Mouse (Mus musculus): ENCODE data around the gene Elf1.
"Not testable (repeated sequence)": the region's sequence is repeated elsewhere in the genome, so short reads cannot be mapped to it uniquely, and the experiment has no call there.

The Elf1 gene

DNA sequence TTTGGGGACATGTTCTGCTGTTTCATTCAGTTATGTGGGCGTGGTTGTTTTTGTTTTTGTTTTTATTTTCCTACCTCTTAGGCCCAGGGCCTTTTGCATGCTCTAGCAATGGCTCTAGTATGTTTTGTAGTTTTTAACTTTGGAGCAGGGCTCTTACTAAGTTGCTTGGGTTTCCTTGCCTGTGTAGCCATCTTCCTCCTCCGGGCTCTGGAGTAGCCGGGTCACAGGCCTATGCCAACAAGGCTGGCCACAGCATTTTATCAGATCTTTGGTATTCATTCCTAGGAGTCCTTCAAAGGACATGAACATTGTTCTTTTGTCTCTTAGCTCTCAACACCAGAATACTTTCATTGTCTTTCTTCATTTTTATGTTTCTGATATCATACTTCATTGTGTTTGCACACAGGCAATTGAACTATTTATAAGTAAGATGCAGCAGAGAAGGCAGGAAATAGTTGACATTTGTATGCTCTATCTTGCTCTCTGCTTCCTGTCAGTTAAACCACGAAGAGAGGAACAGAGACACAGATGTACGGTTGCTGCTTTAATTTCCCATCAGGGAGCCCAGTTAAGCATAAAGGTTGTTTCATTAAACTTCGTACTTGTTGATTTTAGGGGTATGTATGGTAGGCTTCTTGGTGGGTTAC is 40.6 kb downstream of the Elf1 start:
- no peak for DNase-seq (ENCODE audit: low spot score)

DNA sequence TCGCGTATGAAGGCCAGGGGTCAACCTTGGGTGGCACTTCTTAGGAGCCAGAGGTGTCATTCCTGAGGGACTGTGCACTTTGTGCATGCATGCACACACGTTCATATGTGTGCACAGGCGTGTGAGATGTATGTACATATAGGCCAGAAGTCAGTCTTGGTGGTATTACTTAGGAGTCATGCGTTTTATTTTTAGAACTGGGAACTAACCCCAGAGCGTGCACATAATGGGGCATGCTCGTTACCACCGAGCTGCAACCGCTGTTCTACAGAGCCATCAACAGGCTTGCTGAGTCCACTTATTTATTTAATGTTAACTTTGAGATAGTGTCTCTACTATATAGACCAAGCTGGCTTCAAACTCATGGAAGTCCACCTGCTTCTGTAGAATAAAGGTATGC is 41.4 kb downstream of the Elf1 start:
- DNase-seq (ENCODE audit: low spot score): no peak

DNA sequence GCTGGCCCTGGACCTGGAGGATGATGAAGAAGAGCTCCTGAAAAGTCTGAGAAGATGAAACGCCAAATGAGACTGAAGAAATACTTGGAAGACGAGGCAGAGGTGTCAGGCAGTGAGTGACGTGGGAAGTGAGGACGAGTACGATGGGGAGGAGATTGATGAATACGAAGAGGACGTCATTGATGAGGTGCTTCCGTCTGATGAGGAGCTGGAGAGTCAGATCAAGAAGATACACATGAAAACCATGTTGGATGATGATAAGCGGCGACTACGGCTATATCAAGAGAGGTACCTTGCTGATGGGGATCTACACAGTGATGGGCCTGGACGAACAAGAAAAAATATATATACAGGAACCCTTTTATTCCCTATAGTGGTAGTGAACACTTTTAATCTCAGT is 45.1 kb downstream of the Elf1 start:
- not testable (repeated sequence) for DNase-seq (ENCODE audit: low spot score)

DNA sequence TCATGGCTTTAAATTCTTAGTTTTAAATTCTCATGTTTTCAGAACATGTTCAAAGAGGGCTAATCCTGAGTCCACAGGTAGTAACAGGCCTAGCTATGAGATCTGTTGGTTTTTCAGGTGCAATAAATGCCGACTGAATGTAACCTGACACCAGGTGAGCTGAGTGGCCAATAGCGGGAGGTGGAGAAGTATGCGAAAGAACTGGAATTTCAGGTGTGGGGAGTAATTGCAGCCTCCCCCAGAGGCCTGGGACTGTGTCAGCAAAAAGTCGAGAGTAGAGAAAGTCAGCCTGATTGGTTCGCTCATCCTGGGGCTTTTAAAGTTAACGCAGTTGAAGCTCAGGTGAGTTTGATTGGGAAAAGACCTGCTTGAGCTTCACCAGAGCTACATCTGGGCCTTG is 46.7 kb downstream of the Elf1 start:
- no peak for DNase-seq (ENCODE audit: low spot score)

DNA sequence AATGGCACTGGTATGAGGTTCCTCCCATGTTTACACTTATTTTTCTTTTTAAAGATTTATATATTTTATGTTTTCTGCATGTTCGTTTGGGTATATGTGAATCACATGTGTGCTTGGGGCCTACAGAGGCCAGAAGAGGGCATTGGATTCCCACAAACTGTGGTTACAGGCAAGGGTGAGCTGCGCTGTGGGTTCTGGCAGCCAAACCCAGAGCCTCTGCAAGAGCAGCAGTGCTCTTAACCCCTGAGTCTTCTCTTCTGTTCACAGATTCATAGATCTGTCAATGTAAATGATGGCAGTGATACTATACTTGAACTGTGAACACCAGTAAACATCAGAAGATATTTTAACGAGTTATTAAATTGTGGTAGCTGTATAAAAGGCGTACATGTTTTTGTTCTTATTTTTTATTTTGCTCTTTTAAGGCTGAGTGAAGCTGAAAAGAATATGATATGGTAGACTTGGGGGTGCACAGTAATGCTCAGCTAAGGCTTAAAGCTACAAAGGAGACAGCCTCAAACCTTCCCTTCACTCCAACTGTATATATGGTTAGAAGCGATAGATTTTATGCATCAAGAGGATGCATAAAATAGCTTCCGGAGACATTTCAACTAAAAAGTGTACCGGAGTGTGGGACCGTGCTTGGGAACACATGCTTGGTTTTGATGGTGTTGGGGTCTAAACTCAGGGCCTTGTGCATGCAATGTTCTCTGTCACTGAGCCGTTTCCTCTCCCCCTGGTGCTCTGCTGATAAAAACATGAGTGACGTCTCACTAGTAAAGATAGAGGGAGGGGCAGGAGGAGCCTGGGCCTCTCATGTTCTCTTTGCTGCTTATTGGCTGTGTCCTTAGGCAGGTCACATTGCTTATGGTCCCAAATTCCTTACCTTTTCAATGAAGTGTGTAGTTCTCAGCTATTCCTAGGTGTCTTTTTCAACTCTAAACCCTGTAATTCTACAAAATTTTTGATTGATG is 48.9 kb downstream of the Elf1 start:
- no peak for DNase-seq (ENCODE audit: low spot score)

DNA sequence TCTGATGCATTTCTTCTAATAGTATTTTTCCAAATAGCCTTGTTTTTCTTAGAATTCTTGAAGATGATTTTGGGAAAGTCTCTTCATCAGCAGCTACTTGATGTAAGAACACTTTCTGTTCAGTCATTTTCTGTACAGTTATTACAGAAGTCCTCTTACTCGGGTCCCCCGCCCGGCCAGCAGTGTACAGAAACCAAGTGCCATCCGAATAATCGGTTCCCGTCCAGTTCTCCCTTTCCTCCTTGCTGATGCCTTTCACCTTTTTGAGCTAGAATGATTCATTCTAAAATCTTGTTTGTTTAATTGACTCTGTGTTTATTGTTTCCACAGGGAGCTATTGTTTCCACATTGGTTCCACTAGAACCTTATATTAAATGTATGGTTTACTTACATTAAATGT is 49.8 kb downstream of the Elf1 start:
- DNase-seq (ENCODE audit: low spot score): no peak

DNA sequence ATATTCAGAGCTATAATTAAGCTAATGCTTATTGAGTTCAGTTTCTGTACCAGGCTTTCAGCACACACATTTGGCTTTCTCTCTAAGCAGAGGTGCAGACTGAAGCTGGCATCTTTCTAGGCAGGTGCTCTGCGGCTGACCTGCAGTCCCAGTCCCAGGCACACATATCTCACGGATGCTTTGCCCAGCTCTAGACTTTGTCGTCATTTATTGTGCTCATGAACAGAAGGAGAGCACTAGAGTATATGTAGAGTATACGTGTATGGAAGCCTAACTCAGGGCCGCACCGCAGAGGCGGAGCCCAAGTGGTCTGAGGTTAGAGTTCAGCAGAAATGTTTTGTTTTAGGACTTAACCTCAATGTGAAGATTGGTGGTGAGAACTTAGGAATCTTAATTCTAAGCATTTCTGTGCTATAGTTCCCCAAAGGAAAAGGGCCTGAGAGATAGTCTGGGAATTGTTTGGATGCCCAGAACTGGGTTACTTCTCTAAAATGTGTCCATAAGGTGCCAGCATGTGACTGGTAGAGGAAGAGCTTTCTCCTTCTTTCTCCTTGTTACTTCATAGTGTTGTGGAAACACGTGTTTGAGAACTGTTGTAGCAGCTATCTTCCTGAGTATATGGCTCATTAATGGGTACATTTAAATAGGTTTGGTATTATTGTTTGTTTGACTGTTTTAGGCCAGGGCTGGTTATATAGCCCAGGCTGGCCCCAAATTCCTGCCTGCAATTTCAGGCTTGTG is 51.2 kb downstream of the Elf1 start:
- DNase-seq (ENCODE audit: low spot score): no peak

DNA sequence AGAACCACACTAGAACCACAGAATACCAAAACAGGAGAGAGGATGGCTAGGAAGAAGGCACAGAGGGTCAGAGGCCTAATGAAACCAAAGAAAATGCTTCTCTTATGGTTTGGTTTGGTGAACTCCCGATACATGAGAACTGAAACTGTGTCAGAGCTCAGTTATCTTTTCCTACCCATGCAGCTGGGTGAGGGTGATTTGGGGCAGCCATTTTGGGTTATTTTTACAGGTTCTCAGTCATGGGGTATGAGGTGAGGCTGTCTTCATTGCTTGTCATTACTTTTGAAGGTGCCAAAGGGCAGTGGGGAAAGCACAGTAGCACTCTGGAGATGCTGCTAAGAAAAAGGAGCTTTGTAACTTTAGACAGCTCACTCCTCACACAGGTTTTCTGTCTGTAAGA is 52.4 kb downstream of the Elf1 start:
- DNase-seq (ENCODE audit: low spot score): no peak

DNA sequence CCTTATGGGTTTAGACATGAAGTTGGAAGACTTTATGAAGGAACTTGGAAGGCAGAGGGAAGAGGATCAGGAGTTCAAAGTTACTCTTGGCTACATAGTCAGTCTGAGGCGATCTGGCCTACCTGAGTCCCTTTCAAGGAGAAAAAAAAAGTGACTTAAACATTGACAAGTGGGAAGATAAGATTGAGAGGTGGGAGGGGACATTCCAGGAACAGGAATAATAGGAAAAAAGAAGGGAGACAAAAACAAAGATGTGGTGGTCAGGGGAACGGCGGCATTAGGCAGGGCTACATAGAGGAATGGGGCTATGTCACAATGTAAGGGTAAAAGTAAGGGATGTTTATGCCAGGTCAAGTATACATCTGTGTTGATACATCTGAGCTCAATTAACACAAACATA is 53.2 kb downstream of the Elf1 start:
- DNase-seq (ENCODE audit: low spot score): no peak

DNA sequence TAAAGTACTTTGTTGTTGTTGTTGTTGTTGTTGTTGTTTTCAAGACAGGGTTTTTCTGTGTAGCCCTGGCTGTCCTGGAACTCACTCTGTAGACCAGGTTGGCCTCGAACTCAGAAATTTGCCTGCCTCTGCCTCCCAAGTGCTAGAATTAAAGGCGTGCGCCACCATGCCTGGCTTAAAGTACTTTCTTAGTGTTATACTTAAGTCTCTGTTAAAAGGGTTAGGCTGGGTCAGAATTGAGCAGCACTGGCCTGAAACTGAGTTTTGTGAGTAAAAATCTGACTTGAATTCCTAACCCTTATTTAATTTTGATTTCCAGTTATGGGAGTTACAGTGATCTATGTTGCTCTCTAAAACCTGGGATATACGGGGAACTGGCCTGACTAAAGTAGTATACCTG is 53.7 kb downstream of the Elf1 start:
- DNase-seq (ENCODE audit: low spot score): not testable (repeated sequence)

DNA sequence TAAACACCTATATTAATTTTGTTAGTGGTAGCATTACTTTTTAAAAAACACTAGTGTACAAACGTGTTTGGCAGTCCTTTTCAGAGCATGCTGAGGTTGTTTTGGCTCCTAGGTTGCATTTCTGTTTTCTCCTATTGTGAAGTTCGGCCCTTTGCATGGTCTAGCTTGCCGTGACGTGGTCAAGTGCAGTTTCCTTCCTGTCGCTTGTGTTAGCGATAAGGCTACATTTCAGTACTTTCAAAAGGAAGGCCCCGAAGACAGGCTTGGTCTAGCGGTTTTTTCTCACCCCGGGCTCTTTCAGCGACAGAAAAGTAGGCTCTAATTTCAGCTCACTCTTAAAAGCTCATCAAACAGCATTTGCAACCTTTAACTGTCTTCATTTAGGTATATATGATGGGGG is 54.3 kb downstream of the Elf1 start:
- DNase-seq (ENCODE audit: low spot score): no peak

DNA sequence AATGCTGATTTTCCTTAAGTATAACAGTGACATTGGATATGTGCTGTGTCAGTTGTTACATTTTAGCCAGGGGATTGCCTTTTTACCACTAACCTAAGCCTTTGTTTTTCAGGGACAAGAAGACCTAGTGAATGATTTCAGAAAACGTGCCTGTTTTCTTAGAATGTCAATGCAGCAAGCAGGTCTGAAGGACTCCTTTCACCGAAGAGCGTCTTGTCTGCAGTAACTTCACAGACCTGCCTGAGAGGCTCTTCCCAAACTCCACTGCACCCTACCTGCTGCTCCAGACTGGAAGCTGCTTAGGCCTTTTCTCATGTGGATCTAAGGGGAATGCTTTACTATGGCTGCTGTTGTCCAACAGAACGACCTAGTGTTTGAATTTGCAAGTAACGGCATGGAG is 55.0 kb downstream of the Elf1 start:
- DNase-seq (ENCODE audit: low spot score): no peak

DNA sequence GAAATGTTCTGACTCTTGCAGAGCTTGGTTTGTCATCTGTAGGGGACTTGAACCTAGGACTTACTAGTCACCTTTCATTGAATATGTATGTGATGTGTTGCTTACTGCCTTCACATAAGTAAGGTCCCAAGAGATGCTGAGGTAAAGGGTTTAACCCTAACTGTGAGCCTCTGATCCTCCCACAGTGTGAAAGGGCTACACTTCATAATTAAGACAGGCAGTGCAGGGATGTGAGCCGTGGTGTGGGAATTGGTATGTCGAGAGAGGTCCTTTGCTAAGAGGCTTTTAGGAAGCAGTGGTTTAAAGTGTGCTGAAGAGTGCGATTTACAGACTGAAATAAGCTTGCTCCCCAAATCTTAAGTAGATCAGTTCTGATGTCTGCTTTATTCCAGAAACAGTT is 55.8 kb downstream of the Elf1 start:
- no peak for DNase-seq (ENCODE audit: low spot score)

DNA sequence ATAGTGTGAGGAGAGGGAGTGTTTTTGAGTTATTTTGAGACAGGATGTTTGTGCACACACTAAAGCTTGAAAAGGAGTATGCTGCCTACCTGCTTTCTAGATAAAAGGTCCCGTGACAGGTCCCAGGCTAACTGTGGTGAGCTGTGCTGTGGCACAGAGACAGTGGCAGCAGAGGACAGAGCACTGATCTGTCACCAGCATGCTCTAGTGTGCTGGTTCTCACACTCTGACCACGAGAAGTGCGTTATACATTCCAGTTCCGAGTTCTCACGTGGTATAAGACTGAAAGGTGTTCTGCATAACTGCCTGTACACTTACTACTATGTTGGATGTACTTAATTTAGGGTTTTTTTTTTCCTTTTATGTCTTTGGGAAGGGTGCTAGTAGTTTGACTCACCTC is 56.5 kb downstream of the Elf1 start:
- no peak for DNase-seq (ENCODE audit: low spot score)

DNA sequence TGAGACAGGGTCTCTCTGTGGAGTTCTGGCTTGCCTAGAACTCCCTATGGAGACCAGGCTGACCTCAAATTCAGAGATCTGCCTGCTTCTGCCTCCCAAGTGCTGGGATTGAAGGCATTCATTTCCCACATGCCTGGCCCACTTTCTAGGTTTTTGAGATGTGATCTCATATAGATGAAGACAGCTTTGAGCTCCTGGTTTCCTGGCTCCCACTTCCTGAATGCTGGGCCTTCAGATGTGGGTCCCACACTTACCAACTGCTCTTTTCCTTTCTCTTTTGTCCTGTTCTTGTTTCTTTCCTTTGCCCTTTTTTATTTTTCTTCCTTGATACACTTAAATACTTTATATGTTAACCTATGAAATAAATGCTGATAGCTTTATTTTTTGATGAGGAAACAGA is 56.9 kb downstream of the Elf1 start:
- no peak for DNase-seq (ENCODE audit: low spot score)

DNA sequence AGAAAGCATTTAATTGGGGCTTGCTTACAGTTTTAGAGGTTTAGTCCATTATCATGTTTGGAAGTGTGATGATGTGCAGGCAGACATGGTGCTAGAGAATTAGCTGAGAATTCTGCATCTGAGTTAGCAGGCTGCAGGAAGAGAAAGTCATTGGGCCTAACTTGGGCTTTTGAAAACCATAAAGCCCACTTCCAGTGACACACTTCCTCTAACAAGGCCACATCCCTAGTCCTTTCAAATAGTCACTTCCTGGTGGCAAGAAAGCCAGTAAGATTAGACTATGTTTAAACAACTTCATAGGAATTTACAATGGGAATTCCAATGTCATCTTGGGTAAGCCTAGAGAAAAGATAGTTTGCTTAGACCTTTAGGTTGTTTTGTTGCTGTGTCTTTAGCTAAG is 60.6 kb downstream of the Elf1 start:
- no peak for DNase-seq (ENCODE audit: low spot score)

DNA sequence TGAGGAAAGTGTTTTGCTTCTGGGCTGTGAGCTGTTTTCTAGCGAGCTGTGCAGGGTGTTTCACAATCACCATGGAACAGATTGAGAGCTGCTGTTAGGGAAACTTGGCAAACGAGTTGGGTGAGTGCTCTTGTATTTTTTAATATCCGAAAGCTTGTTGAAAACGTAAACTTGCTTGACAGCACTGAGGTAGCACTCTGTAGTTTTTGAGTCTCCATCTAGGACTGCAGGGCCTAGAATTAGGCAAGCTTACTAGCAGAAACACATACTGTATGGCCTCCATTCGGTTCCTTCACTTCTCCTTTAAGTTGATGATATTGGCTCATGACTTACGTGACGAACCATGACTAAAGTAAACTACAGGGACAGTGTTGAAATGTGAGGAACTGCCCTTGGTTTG is 68.3 kb downstream of the Elf1 start:
- DNase-seq (ENCODE audit: low spot score): peak; percentile 37

DNA sequence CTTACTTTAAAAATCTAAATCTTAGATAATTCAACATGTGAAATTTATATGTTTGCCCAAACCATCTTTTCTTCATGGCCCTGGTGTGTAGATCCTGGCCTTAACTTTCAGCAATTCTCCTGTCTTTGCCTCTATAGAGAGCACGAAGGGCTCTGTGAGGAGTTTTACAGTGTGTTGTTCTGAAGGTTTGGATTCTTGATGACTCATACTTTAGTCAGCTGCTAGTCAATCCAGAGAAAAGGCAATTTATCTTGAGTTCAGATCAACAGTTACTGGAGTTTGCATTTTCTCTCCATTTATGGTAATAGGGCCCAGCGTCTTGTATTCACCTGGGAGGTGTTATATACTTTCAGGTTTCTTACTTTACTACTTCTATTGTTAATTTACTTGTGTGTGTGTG is 70.9 kb downstream of the Elf1 start:
- no peak for DNase-seq (ENCODE audit: low spot score)

DNA sequence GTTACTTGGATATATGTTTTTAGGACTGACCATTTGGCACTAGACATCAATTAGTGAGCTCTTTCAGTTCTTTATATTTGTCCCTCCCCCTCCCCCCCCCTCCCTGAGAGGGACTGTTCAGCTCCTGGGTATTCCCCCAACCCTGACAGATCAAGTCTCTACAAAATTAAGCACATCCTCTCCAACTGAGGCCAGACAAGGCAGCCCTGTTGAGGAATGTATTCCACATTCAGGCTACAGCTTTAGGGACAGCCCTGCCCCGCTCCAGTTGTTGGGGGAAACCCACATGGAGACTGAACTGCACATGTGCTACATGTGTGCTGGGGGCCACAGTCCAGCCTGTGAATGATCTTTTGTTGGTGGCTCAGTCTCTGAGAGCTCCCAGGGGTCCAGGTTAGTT is 71.9 kb downstream of the Elf1 start:
- DNase-seq (ENCODE audit: low spot score): no peak

DNA sequence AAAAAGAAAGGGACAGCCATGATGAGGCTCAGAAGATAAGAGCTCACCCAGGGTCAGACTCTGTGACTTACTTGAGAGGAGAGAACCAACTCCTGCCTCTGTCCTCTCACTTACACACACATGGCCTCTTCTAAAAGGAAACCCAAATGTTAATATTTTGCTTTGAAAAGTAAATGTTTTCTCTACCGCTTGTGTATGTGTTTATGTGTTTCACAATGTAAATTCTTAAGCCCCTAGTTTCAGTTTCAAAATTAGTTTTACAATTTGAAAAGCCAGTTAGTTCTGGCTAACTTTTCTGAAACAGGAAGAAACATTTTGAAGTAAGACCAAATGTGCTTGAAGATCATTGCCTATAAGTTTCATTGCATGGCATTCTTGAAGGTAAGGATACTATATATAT is 76.8 kb downstream of the Elf1 start:
- DNase-seq (ENCODE audit: low spot score): no peak

DNA sequence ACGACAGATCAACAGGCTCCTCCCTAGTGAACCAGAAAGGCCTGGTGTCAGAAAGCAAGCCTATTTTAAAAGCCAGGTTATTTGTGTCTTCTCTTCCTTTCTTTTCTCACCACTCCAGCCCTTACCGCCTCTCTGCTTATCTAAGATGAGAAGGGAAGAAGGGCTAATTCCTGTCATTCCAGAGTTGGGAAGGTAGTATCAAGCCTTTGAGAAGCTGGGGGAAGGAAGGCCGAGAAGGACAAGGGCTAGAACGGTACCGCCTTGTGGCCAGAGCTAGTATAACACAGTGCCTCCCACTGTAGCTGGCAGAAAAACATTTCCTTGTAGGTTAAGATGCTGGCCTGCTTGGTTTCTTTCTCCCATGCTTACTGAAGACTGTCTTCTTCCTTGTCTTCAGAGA is 81.8 kb downstream of the Elf1 start:
- no peak for DNase-seq (ENCODE audit: low spot score)

DNA sequence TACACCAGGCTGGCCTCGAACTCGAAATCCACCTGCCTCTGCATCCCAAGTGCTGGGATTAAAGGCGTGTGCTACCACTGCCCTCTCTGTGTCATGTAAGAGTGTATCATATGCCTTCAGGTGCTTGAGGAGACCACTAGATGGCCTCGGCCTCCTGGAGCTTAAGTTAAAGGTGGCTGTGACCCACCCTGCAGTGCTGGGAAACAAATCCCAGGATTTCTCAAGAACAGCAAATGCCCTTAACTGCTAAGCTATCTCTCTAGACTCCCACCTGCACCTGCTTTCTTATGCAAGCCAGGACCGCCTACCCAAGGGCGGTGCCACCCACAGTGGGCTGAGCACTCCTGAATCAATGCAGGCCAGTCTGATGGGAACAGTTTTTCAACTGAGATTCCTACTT is 83.8 kb downstream of the Elf1 start:
- no peak for DNase-seq (ENCODE audit: low spot score)

All from layer of hippocampus, adult 9-10 months (tissue).